Mouse (Mus musculus): ENCODE data around the gene Map2k1. TPM values are rescaled to one million over a fixed set of nuclear protein-coding genes. Genes with fewer than 3 reads are reported as not detected.

Map2k1 gene
- polyA plus RNA-seq, 1 experiment from 2014 or later = 100 TPM

DNA sequence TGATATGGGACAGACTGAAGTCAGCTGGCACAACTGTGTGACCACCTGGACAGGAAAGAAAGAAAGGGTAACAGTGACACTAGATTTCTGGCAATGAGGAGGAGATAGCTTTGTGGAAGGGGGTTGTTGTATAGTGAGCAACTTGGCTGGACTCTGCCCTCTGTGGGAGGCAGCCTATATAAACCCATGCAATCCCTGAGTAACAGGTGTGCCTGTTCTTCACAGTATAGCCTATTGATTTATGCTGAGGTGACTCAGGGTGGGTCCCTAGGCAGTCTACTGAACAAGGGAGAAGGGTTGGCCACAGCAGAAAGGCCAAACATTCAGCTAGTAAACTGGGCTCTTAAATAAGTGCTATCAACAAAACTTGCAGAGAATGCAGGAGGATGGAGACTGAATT is 27.6 kb downstream of the Map2k1 start:
- no peak overlapping the region for H3K27ac ChIP-seq (ENCODE audit: low read depth, low read length)
- no peaks in the 10 kb centered on the region for H3K9me3 ChIP-seq (replicated peaks; ENCODE audit: control insufficient read depth, low read length)
- H3K27me3 ChIP-seq (ENCODE audit: control insufficient read depth, insufficient read depth, low read length) = no peaks in the 10 kb centered on the region
- no peak for ATAC-seq (replicated peaks; ENCODE audit: insufficient number of reproducible peaks, low FRiP score, low TSS enrichment)
- H3K4me2 ChIP-seq = no peak overlapping the region
- no peak overlapping the region for H3K4me3 ChIP-seq (ENCODE audit: low read depth, low read length)
- peaks cover 13% of the 10 kb centered on the region for H3K4me1 ChIP-seq (ENCODE audit: control insufficient read depth, insufficient read depth, low read length)
- no peak overlapping the region for H3K9ac ChIP-seq (ENCODE audit: low read depth, low read length)
- H3K36me3 ChIP-seq (ENCODE audit: control insufficient read depth, insufficient read depth, low read length) = no peaks in the 10 kb centered on the region

GRCm38 (mm10) chr9:64222098-64222497 is 31.3 kb downstream of the Map2k1 start:
- no peaks in the 10 kb centered on the region for H3K36me3 ChIP-seq (ENCODE audit: control insufficient read depth, insufficient read depth, low read length)
- no peak overlapping the region for H3K27ac ChIP-seq (ENCODE audit: low read depth, low read length)
- no peak overlapping the region for H3K4me2 ChIP-seq
- H3K4me1 ChIP-seq (ENCODE audit: control insufficient read depth, insufficient read depth, low read length) = peaks cover 12% of the 10 kb centered on the region
- no peak for ATAC-seq (replicated peaks; ENCODE audit: insufficient number of reproducible peaks, low FRiP score, low TSS enrichment)
- no peak overlapping the region for H3K9ac ChIP-seq (ENCODE audit: low read depth, low read length)
- no peak overlapping the region for H3K4me3 ChIP-seq (ENCODE audit: low read depth, low read length)
- H3K9me3 ChIP-seq (replicated peaks; ENCODE audit: control insufficient read depth, low read length) = no peaks in the 10 kb centered on the region
- H3K27me3 ChIP-seq (ENCODE audit: control insufficient read depth, insufficient read depth, low read length) = no peaks in the 10 kb centered on the region
- 62% methylated on average over 2 of the region's 2 CpGs for WGBS (ENCODE audit: insufficient replicate concordance)

- Histone ChIP-seq H3K27me3 (ENCODE audit: control insufficient read depth, insufficient read depth, low read length) (no peaks in the 10 kb centered on the region), H3K4me2 (no peak overlapping the region), H3K9ac (ENCODE audit: low read depth, low read length) (no peak overlapping the region), H3K4me3 (ENCODE audit: low read depth, low read length) (no peak overlapping the region), H3K27ac (ENCODE audit: low read depth, low read length) (no peak overlapping the region), H3K4me1 (ENCODE audit: control insufficient read depth, insufficient read depth, low read length) (peaks cover 16% of the 10 kb centered on the region), H3K36me3 (ENCODE audit: control insufficient read depth, insufficient read depth, low read length) (no peaks in the 10 kb centered on the region), H3K9me3 (replicated peaks; ENCODE audit: control insufficient read depth, low read length) (no peaks in the 10 kb centered on the region)
- 88% methylated on average over 4 of the region's 4 CpGs for WGBS (ENCODE audit: insufficient replicate concordance)
- no peak for ATAC-seq (replicated peaks; ENCODE audit: insufficient number of reproducible peaks, low FRiP score, low TSS enrichment)
Observed at GRCm38 (mm10) chr9:64221480-64221879, 32.0 kb downstream of the Map2k1 start.

GRCm38 (mm10) chr9:64220603-64221002 is 32.8 kb downstream of the Map2k1 start:
- Histone ChIP-seq H3K36me3 (ENCODE audit: control insufficient read depth, insufficient read depth, low read length) (no peaks in the 10 kb centered on the region), H3K9me3 (replicated peaks; ENCODE audit: control insufficient read depth, low read length) (no peaks in the 10 kb centered on the region), H3K27me3 (ENCODE audit: control insufficient read depth, insufficient read depth, low read length) (no peaks in the 10 kb centered on the region), H3K27ac (ENCODE audit: low read depth, low read length) (no peak overlapping the region), H3K4me3 (ENCODE audit: low read depth, low read length) (no peak overlapping the region), H3K9ac (ENCODE audit: low read depth, low read length) (no peak overlapping the region), H3K4me2 (no peak overlapping the region), H3K4me1 (ENCODE audit: control insufficient read depth, insufficient read depth, low read length) (peaks cover 15% of the 10 kb centered on the region)
- no peak for ATAC-seq (replicated peaks; ENCODE audit: insufficient number of reproducible peaks, low FRiP score, low TSS enrichment)
- 61% methylated on average over 1 of the region's 1 CpGs for WGBS (ENCODE audit: insufficient replicate concordance)

- no peak for ATAC-seq (replicated peaks; ENCODE audit: insufficient number of reproducible peaks, low FRiP score, low TSS enrichment)
Observed at GRCm38 (mm10) chr9:64219772-64220420, 33.5 kb downstream of the Map2k1 start.

GRCm38 (mm10) chr9:64219305-64219704 is 34.1 kb downstream of the Map2k1 start:
- Histone ChIP-seq H3K27ac (ENCODE audit: low read depth, low read length) (no peak overlapping the region), H3K36me3 (ENCODE audit: control insufficient read depth, insufficient read depth, low read length) (no peaks in the 10 kb centered on the region), H3K4me3 (ENCODE audit: low read depth, low read length) (no peak overlapping the region), H3K9me3 (replicated peaks; ENCODE audit: control insufficient read depth, low read length) (no peaks in the 10 kb centered on the region), H3K27me3 (ENCODE audit: control insufficient read depth, insufficient read depth, low read length) (no peaks in the 10 kb centered on the region), H3K4me1 (ENCODE audit: control insufficient read depth, insufficient read depth, low read length) (peaks cover 12% of the 10 kb centered on the region), H3K4me2 (no peak overlapping the region), H3K9ac (ENCODE audit: low read depth, low read length) (no peak overlapping the region)
- 72% methylated on average over 1 of the region's 1 CpGs for WGBS (ENCODE audit: insufficient replicate concordance)
- ATAC-seq (replicated peaks; ENCODE audit: insufficient number of reproducible peaks, low FRiP score, low TSS enrichment) = no peak

More at GRCm38 (mm10) chr9:64219772-64220420, 33.5 kb downstream of the Map2k1 start:
- H3K9ac ChIP-seq (ENCODE audit: low read depth, low read length) = no peak overlapping the region
- no peak overlapping the region for H3K27ac ChIP-seq (ENCODE audit: low read depth, low read length)
- no peak overlapping the region for H3K4me2 ChIP-seq
- H3K9me3 ChIP-seq (replicated peaks; ENCODE audit: control insufficient read depth, low read length) = no peaks in the 10 kb centered on the region
- WGBS (ENCODE audit: insufficient replicate concordance) = 84% methylated on average over 10 of the region's 10 CpGs
- H3K4me1 ChIP-seq (ENCODE audit: control insufficient read depth, insufficient read depth, low read length) = peaks cover 15% of the 10 kb centered on the region
- H3K27me3 ChIP-seq (ENCODE audit: control insufficient read depth, insufficient read depth, low read length) = no peaks in the 10 kb centered on the region
- H3K36me3 ChIP-seq (ENCODE audit: control insufficient read depth, insufficient read depth, low read length) = no peaks in the 10 kb centered on the region
- H3K4me3 ChIP-seq (ENCODE audit: low read depth, low read length) = no peak overlapping the region

- no peak overlapping the region for H3K4me3 ChIP-seq (ENCODE audit: low read depth, low read length)
- no peak overlapping the region for H3K9ac ChIP-seq (ENCODE audit: low read depth, low read length)
- ATAC-seq (replicated peaks; ENCODE audit: insufficient number of reproducible peaks, low FRiP score, low TSS enrichment) = no peak
- peaks cover 12% of the 10 kb centered on the region for H3K4me1 ChIP-seq (ENCODE audit: control insufficient read depth, insufficient read depth, low read length)
- 0 out of 2 replicates have a peak, but pooled peaks cover 5% of the 10 kb centered on the region for H3K36me3 ChIP-seq (ENCODE audit: control insufficient read depth, insufficient read depth, low read length)
- H3K27ac ChIP-seq (ENCODE audit: low read depth, low read length) = no peak overlapping the region
- no peaks in the 10 kb centered on the region for H3K27me3 ChIP-seq (ENCODE audit: control insufficient read depth, insufficient read depth, low read length)
- H3K4me2 ChIP-seq = no peak overlapping the region
- H3K9me3 ChIP-seq (replicated peaks; ENCODE audit: control insufficient read depth, low read length) = no peaks in the 10 kb centered on the region
Observed at GRCm38 (mm10) chr9:64217887-64218286, 35.5 kb downstream of the Map2k1 start.

- WGBS (ENCODE audit: insufficient replicate concordance) = 89% methylated on average over 2 of the region's 2 CpGs
- no peaks in the 10 kb centered on the region for H3K9me3 ChIP-seq (replicated peaks; ENCODE audit: control insufficient read depth, low read length)
- no peak for ATAC-seq (replicated peaks; ENCODE audit: insufficient number of reproducible peaks, low FRiP score, low TSS enrichment)
Observed at GRCm38 (mm10) chr9:64216641-64217040, 36.8 kb downstream of the Map2k1 start.

DNA sequence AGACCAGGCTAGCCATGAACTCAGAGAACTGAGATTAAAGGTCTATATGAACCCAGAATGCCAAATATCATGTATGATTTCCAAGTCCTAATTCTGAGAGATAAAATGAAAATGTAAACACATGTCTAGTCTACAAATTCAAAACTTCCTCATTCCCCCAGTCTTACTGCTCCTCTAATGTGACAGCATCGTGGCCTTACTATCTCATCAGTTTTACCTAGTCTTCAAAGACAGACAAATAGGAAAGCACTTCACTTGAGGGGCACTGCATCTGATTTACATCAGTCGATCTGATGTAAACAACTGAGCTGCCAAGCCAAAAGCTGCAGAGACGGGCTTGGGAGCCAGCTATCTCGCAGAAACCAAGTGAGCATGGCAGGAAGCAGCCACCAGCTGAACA is 37.3 kb downstream of the Map2k1 start:
- Histone ChIP-seq H3K9me3 (replicated peaks; ENCODE audit: control insufficient read depth, low read length) (no peaks in the 10 kb centered on the region), H3K4me3 (ENCODE audit: low read depth, low read length) (no peak overlapping the region), H3K4me2 (no peak overlapping the region), H3K27ac (ENCODE audit: low read depth, low read length) (no peak overlapping the region), H3K27me3 (ENCODE audit: control insufficient read depth, insufficient read depth, low read length) (no peaks in the 10 kb centered on the region), H3K36me3 (ENCODE audit: control insufficient read depth, insufficient read depth, low read length) (0 out of 2 replicates have a peak, but pooled peaks cover 5% of the 10 kb centered on the region), H3K9ac (ENCODE audit: low read depth, low read length) (no peak overlapping the region), H3K4me1 (ENCODE audit: control insufficient read depth, insufficient read depth, low read length) (peaks cover 12% of the 10 kb centered on the region)
- WGBS (ENCODE audit: insufficient replicate concordance) = 64% methylated on average over 4 of the region's 4 CpGs
- no peak for ATAC-seq (replicated peaks; ENCODE audit: insufficient number of reproducible peaks, low FRiP score, low TSS enrichment)

More at GRCm38 (mm10) chr9:64216641-64217040, 36.8 kb downstream of the Map2k1 start:
- H3K36me3 ChIP-seq (ENCODE audit: control insufficient read depth, insufficient read depth, low read length) = 0 out of 2 replicates have a peak, but pooled peaks cover 5% of the 10 kb centered on the region
- H3K27me3 ChIP-seq (ENCODE audit: control insufficient read depth, insufficient read depth, low read length) = no peaks in the 10 kb centered on the region
- H3K27ac ChIP-seq (ENCODE audit: low read depth, low read length) = no peak overlapping the region
- no peak overlapping the region for H3K4me2 ChIP-seq
- peaks cover 12% of the 10 kb centered on the region for H3K4me1 ChIP-seq (ENCODE audit: control insufficient read depth, insufficient read depth, low read length)
- H3K9ac ChIP-seq (ENCODE audit: low read depth, low read length) = no peak overlapping the region
- no peak overlapping the region for H3K4me3 ChIP-seq (ENCODE audit: low read depth, low read length)
